Mouse (Mus musculus) C2C12 (cell line): ENCODE measurements at regions not wholly inside any gene's neighbourhood (a gene's known extent, or its start where the extent isn't known, plus 50 kb on each side); places are given as distances from the start of the nearest gene placed in this dataset.

Experiments used
- CEBPB ChIP-seq: IDR thresholded peaks from one replicate; pipeline ENCODE4 v1.6.1; 2011; ENCODE audit warnings: low read depth, mild to moderate bottlenecking, control low read depth, moderate library complexity
- CTCF ChIP-seq: IDR thresholded peaks from one replicate; pipeline ENCODE4 v1.5.1; 2011; ENCODE audit not compliant: control insufficient read depth, insufficient read depth, insufficient read length
- MAX ChIP-seq: IDR thresholded peaks from one replicate; pipeline ENCODE4 v1.6.1; 2011; ENCODE audit warnings: mild to moderate bottlenecking, control low read depth
- MYOD1 ChIP-seq: IDR thresholded peaks from one replicate; pipeline ENCODE4 v1.6.1; 2011; ENCODE audit warnings: low read depth; ENCODE audit not compliant: control insufficient read depth, insufficient read length
- MYOG ChIP-seq: IDR thresholded peaks from one replicate; pipeline ENCODE4 v1.6.1; 2011; ENCODE audit not compliant: control insufficient read depth, insufficient read length; ENCODE audit errors: extremely low read depth
- USF1 ChIP-seq: IDR thresholded peaks from one replicate; pipeline ENCODE4 v1.6.1; 2011; ENCODE audit warnings: low read depth, mild to moderate bottlenecking, control low read depth, moderate library complexity

- no peak for TF ChIP-seq CTCF
- TF ChIP-seq MAX: no peak
- TF ChIP-seq USF1: no peak
- TF ChIP-seq MYOD1: no peak
- TF ChIP-seq MYOG: no peak
- TF ChIP-seq CEBPB: no peak
These were observed 81.7 kb downstream of the Cxcl12 start for GRCm38 (mm10) chr6:117250051-117250450.
